Mouse (Mus musculus): ENCODE results near the gene Sdf2l1.
A peak's percentile ranks its signal among the peaks of the same experiment; 100 is the strongest.
"Not testable (repeated sequence)": the region's sequence is repeated elsewhere in the genome, so short reads cannot be mapped to it uniquely, and the experiment has no call there.

Gene Sdf2l1

GRCm38 (mm10) chr16:17132089-17132905 is at the start of gene Sdf2l1:
TSS of gene Sdf2l1 (minus strand) at chr16:17132383.
- peak; percentile 98 for DNase-seq

GRCm38 (mm10) chr16:17181382-17181781 is 49.2 kb upstream of the Sdf2l1 start:
- no peak for DNase-seq

DNA sequence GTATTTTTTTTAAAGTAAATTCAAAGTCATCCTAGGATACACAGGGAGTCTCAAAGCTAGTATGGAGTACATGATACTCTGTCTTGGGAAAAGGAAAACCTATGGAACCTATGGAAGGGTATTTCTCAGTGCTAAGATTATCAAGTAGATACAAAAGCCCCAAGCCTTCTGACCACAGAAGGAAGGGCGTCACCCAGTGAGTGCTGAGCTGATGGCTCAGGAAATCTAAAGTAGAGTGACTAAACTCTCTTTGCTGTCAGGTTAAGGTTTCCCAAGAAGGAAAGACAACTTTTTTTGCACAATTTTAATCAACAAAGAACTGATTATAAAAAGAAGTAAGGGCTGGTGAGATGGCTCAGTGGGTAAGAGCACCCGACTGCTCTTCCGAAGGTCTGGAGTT is 47.5 kb upstream of the Sdf2l1 start:
- no peak for DNase-seq

- no peak for DNase-seq
These were observed 45.5 kb upstream of the Sdf2l1 start for GRCm38 (mm10) chr16:17177623-17178170.

- DNase-seq: no peak
These were observed 43.6 kb upstream of the Sdf2l1 start for GRCm38 (mm10) chr16:17175765-17176164.

DNA sequence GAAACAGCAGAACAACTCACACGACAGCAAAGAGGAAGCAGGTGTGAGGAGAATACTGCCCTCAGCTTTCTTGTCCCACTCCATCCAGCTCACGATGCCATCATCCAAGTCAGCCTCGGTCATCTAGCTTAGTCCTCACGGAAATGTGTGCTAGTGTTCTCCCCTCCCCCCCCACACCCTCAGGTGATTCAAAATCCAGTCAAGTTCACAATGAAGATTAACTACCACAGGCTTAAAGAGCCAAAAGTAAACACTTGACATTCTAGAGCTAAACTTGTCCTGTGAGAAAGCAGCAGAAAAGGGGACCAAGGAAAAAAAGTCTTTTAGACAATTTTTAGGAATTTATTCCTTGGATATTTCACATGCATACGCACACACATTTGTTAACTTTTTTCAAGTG is 35.9 kb upstream of the Sdf2l1 start:
- DNase-seq: no peak

- no peak for DNase-seq
These were observed 35.0 kb upstream of the Sdf2l1 start for GRCm38 (mm10) chr16:17167179-17167578.

- DNase-seq: not testable (repeated sequence)
These were observed 33.3 kb upstream of the Sdf2l1 start for GRCm38 (mm10) chr16:17165478-17165877.

GRCm38 (mm10) chr16:17154346-17154745 is 22.2 kb upstream of the Sdf2l1 start:
- DNase-seq: no peak

- no peak for DNase-seq
These were observed 19.7 kb upstream of the Sdf2l1 start for GRCm38 (mm10) chr16:17151874-17152273.

DNA sequence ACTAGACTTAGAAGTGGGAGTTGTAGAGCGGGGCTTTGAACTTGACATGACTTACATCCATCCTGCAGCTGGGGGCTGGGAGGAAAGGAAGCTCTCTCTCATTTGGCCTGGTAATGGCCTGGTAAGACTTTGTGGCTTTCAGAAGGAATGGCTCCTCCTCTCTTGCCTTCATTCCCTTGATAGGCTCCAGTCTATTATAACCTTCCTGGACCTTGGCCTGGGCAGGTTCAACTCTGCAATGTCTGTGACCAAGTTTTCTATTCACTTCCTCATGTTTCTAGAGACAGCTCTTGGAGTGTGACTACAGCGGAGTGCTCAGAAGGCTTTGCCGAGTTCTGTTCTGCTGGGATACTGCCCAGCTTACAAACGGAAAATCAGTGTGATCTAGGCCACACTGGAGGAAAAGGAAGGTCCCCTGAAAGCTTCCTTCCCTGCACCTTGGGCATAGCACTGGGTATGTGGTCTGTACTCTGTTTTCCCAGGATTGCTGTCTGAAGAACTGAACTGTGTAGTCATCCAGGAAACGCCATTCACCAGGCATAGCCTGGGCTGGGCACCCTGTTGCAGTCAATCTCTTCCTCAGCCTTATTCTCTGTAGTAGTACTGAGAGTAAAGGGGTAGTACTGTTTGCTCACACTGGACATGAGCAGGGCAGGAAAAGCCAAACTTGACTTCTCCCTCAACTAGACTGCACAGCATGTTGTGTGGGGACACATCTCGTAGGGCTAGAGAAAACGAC is 18.5 kb upstream of the Sdf2l1 start:
- DNase-seq: no peak

DNA sequence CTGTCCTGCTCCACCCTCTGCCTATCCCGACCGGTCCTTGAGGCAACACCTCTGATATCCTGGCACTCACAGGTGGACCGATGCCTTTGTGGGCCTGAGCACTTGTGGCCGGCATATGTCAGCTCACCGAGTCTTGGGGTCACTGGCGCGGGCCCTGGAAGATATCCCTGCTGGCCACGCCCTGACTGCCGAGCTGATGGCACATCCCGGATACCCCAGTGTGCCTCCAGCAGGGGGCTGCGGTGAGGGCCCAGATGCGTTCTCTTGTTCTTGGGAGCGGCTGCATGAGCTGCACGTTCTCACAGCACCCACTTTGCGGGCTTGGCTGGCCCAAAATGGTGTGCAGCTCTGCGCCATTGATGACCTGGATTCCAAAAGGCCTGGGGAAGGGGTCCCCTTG is 15.9 kb upstream of the Sdf2l1 start:
- DNase-seq: peak; percentile 33

DNA sequence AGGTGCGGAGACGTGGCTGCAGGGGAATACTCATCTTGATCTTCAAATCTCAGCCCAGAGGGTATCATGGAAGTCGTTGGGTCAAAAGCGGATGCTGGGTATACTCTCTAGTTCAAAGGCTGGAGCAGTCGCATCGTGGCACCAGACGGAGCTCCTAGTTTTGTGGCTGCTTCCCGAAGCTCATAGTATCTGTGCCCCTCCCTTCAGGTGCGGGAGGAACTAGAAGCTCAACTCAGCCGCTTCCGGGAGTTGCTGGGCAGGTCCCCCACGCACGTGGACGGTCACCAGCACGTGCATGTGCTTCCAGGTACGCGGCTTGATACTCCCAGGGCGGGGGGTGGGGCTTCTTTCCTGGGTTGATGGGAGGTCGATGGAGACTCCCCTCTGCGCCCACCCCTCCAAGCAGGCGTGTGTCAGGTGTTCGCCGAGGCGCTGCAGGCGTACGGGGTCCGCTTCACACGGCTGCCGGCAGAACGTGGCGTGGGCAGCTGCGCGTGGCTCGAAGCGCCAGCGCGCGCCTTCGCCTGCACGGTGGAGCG is 15.3 kb upstream of the Sdf2l1 start:
- peak; percentile 42 for DNase-seq

DNA sequence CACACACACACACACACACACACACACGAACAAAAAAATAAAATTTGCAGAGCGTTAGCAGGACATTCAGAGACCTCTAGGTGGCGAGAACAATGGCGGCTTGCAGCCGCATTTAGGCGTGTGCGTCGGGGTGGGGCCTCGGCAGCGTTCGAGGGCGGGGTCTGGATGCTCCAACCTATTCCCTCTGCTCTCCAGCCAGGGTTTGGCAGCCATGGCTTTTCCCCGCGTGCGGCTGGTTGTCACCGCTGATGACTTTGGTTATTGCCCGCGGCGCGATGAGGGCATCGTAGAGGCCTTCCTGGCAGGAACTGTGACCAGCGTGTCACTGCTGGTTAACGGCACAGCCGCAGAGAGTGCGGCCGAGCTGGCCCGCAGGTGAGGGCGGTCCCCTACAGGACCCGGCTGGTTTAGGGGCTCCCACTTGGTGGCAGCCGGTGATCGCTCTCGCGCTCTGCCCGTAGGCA is 14.6 kb upstream of the Sdf2l1 start, which contains the start of gene Ccdc116:
Gene Ccdc116 (minus strand): TSS at position 458 of the 464 bp plus-strand sequence.
- peak; percentile 78 for DNase-seq

- DNase-seq: no peak
These were observed 12.2 kb upstream of the Sdf2l1 start, which contains the start of gene Ydjc for GRCm38 (mm10) chr16:17144339-17144738. TSS of gene Ydjc (plus strand) at chr16:17144621.

- DNase-seq: no peak
These were observed 5.2 kb upstream of the Sdf2l1 start for GRCm38 (mm10) chr16:17137355-17137754.

DNA sequence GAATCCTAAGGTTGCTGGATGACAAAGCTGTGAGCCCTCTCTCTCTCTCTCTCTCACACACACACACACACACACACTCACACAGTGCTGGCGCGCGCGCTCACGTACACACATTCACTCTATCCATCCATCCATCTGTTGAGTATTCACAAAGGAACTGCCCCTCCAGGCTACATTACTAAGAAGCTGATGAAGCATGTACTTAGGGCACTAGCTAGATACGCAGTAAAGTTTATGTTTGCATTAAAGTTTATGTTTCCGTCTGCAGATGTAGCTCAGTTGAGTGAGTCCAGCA is 670 bp upstream of the Sdf2l1 start:
- DNase-seq: no peak

- DNase-seq: no peak
These were observed 743 bp downstream of the Sdf2l1 start for GRCm38 (mm10) chr16:17131191-17132088.

GRCm38 (mm10) chr16:17127292-17127691 is 4.9 kb downstream of the Sdf2l1 start:
- DNase-seq: peak; percentile 44

- DNase-seq: peak; percentile 73
These were observed 7.2 kb downstream of the Sdf2l1 start, which contains the start of gene 2610318N02Rik for GRCm38 (mm10) chr16:17124871-17125520. TSS of gene 2610318N02Rik (minus strand) at chr16:17125167.

DNA sequence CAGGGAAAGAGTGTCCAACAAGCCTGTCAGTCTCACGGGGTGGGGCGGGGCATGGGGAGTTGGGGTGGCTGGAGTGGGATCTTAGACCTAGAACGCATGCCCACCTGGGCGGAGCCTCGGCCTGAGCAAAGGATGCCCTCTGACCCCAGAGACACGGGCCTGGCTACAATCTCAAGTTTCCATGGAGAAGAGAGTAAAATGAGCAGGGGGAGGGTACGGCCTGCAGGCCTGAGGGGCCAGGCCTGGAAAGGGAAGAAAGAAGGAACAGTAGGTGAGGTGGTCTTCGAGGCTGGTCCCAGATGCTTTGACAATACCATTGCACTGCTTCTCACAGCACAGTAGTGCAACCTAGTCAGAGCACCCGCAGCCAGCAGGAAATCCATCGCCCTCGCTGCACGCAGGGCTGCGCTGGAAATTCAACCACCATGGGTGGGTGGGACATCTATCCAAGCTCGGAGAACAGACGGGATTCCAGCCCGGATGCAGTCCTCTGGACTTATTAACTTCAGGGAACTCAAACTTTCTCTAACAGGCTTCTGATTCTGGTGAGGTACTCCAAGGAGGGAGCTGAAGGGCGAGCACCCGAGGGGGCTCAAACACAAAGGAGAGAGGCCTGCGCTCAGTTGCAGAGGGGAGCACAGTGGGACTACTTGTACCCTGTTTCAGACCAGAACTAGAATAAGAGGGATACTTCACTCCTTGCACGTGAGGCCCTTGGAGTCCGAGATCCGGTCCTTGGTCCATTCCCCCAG is 7.9 kb downstream of the Sdf2l1 start:
- DNase-seq: no peak

Measured in right cerebral cortex, postnatal 14 days (tissue).